Mouse (Mus musculus) brain, embryonic 14.5 days (tissue): ENCODE measurements around the gene Gpatch11. TPM values are rescaled to one million over a fixed set of nuclear protein-coding genes. Genes with fewer than 3 reads are reported as not detected.
"Not testable (repeated sequence)": the region's sequence is repeated elsewhere in the genome, so short reads cannot be mapped to it uniquely, and the experiment has no call there.

Source experiments
- DNase-seq: peaks from one replicate; pipeline ENCODE4 v3.0.0-alpha.2; 2011; ENCODE audit warnings: low read depth
- CTCF ChIP-seq: fragments of 200-500 bp; IDR thresholded peaks from 2 replicates; pipeline ENCODE4 v1.5.1; 2012; ENCODE audit warnings: inconsistent platforms, mild to moderate bottlenecking, moderate library complexity, borderline replicate concordance; ENCODE audit not compliant: insufficient read depth, insufficient read length; ENCODE audit errors: extremely low read depth
- POLR2A ChIP-seq: fragments of 200-500 bp; IDR thresholded peaks from 2 replicates; pipeline ENCODE4 v1.6.1; 2012; ENCODE audit warnings: mild to moderate bottlenecking, inconsistent platforms, borderline replicate concordance; ENCODE audit not compliant: poor library complexity, insufficient read depth, insufficient read length, severe bottlenecking; ENCODE audit errors: extremely low read depth
- polyA plus RNA-seq: library from polyadenylated mRNA; depleted of rRNA; stranded (reverse); fragments of >200 nt; gene quantifications from 2 replicates; pipeline ENCODE4 v1.2.3, GENCODE M21; 2012; rRNA removed

The Gpatch11 gene
- polyA plus RNA-seq: 23.3 and 24.0 TPM in 2 replicates

DNA sequence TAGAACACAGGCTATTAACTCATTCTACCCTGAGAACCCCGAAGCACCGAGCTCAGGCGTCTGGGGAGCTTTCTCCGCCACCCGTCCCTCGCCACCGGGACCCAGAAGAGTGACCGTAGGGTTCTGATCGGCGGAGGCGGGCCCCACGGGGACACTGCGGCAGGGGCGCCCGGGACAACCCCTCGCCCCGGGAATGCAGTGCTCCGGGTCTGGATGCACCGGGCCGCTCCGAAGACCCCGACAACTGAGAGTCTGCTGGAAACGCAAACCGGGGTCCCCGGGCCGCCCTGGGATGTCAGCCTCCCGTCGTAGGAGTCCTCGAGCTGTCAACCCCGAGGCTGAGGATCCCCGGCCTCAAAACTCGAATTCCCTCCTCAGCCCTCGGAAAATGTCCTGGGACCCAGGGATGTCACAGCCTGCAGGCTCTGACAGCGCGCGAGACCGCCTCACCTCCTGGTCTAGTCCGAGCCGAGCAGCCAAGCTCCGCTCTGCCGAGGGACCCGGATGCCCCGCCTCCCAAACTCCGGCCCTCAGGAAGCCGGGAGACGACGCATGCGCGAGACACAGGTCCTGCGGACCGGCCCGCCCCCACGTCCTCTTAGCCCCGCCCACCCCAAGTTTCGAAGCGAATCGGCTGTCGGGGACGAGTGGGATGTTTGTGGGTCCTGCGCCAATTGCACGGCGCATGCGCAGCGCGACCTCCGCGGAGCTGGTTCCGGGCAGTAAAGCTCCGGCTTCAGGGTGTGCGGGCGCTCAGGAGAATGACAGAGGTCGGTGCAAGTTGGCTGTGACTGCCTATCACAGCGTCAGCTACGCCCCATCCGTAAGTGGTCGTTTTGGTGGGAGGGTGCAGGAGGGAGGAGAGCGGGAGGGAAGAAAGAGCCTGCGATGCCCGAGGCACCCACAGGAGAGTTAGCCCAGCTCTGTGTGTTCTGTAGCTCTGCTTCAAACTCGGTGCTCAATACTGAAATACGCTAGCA, at the start of gene Gpatch11, which contains the start of gene Heatr5b:
TSS of gene Gpatch11 (plus strand) at position 712 of the 980 bp plus-strand sequence.
TSS of gene Heatr5b (minus strand) at position 509 of the 980 bp plus-strand sequence.
- no peak for TF ChIP-seq CTCF
- peak; percentile 74; the same call in 1 of the 2 replicates for TF ChIP-seq POLR2A
- DNase-seq: peak; percentile 100

DNA sequence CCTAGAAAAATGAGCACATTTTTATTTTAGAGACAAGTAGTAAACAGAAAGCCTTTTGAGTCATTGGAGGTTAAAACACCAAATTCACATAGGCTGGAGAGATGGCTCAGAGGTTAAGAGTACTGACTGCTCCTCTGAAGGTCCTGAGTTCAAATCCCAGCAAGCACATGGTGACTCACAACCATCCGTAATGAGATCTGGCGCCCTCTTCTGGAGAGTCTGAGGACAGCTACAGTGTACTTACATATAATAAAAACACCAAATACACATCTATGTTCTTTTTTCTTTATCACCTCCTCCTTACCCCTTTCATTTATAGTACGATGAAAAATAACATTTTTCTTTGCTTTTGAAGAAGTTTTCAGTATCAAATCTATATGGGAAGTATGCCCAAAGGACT, 47.1 kb upstream of the Gpatch11 start:
- not testable (repeated sequence) for DNase-seq

GRCm38 (mm10) chr17:78791068-78791689, 44.2 kb upstream of the Gpatch11 start:
- DNase-seq: peak; percentile 11
- TF ChIP-seq CTCF (no peak), POLR2A (no peak)

- DNase-seq: no peak
- TF ChIP-seq CTCF (no peak), POLR2A (no peak)
These were observed 43.7 kb upstream of the Gpatch11 start for GRCm38 (mm10) chr17:78791690-78792070.

DNA sequence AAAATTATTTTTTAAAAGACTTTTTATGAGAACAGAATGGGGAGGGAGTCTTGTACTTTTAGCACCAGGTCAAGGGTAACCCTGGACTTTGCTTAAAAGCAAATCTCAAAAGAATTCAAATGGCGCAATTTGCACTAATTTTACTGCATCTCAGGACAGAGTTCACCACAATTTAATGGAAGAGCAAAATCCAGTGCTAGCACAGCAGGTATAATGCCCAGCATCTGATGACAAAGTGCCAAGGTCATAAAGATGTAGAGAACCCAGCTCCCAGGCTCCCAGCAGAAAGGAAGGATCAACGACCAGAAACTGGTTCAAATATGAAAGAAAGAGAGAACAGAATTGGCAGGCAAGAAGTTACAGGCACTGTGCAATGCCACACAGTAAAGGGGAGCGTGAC, 43.2 kb upstream of the Gpatch11 start:
- TF ChIP-seq POLR2A (no peak), CTCF (no peak)
- no peak for DNase-seq

DNA sequence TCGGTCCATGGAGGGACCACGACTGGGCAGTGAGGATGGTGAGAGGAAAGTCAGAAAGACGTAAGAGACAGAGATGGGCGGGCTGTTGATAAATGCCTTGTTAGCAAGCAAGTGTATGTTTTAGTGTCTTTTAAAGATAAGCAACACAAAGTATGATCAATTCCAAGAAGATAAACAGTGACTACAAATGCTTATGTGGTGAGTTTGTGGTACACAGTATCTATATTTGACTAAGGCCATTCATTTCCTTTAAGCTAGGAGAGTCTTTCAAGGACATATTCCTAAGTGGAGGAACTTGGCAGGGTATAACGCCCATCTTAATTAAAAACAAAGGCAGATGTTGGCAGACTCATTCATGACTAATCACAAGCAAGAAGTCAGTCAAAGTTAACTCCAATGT, 41.0 kb upstream of the Gpatch11 start:
- TF ChIP-seq POLR2A: no peak
- TF ChIP-seq CTCF: no peak
- no peak for DNase-seq

DNA sequence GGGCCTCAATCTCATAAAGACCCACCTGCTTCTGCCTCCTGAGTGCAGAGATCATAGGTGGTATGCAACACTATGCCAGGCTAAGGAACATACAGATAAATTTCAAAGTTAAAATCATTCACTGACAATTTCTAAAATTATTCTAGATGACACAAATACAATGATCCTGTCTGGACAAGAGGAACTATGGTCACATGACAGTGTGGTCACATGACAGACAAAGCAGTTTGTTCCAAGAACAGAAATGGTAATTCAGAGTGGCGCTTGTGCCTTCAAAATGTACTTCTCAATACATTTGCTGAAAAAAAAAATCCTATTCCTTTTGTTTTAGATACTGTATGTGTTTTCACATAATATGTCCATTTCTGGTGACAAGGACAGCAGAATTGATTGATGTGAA, 38.1 kb upstream of the Gpatch11 start:
- DNase-seq: no peak
- TF ChIP-seq CTCF: no peak
- TF ChIP-seq POLR2A: no peak

DNA sequence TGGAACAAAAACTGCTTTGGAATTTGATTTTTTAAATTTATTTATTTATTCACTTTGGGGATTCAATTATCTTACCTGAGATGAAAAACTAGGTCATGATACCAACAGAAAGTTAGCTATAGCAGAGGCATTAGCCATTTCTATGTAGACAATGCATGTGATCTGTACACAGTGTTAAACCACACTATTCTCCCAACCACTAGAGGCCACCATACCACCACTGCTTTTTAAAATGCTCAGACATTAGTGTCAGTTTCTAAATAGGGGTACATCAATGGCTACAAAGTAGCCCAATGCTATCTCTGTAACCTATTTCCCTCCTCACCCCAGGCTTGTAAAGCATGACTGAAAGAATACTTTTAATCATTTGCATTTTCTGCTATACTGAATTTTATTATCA, 26.3 kb upstream of the Gpatch11 start:
- peak; percentile 41 for DNase-seq
- TF ChIP-seq POLR2A (no peak), CTCF (peak; percentile 39; the same call in 1 of the 2 replicates)

DNA sequence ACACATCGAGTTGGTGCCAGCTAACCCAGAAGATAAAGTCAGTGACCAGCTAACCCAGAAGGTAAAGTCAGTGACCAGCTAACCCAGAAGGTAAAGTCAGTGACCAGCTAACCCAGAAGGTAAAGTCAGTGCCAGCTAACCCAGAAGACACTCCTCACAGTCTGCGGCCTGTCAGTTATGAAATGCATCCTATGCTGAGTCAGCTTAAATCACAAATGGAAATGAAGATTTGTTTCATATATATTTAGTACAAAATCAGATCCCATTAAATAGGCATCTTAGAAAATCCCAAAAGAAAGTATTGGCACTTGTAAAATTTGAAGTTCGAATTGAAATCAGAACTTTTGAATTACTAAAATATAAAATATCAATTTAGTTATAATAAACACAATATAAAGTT, 25.8 kb upstream of the Gpatch11 start:
- TF ChIP-seq CTCF (no peak), POLR2A (no peak)

GRCm38 (mm10) chr17:78824346-78824745, 11.0 kb upstream of the Gpatch11 start:
- no peak for DNase-seq
- TF ChIP-seq POLR2A (no peak), CTCF (no peak)

More for the DNA sequence above, 25.8 kb upstream of the Gpatch11 start:
- no peak for DNase-seq

- TF ChIP-seq CTCF (no peak), POLR2A (no peak)
- peak; percentile 25 for DNase-seq
These were observed 689 bp downstream of the Gpatch11 start for GRCm38 (mm10) chr17:78836056-78836455.
